Mouse (Mus musculus) erythroblast, adult 5-6 weeks (primary cell): ENCODE measurements around the gene Dnm2. TPM values are rescaled to one million over a fixed set of nuclear protein-coding genes. Genes with fewer than 3 reads are reported as not detected.
"Not testable (repeated sequence)": the region's sequence is repeated elsewhere in the genome, so short reads cannot be mapped to it uniquely, and the experiment has no call there.

Source experiments
- ATAC-seq: replicated peaks from 2 replicates; pipeline ENCODE4 v1.8.0; 2016; ENCODE audit warnings: moderate number of reproducible peaks, mild to moderate bottlenecking, moderate TSS enrichment, inconsistent platforms; ENCODE audit not compliant: poor library complexity, low FRiP score, severe bottlenecking
- total RNA-seq, 2 experiments: library from RNA; stranded (forward) in 1 of 2; stranded (reverse) in 1 of 2; fragments of 150-400 nt in 1 of 2; fragments of 200-764, 138-1000 nt in 1 of 2; gene quantifications; 2 replicates each; pipeline versions ENCODE4 v1.2.3 to v1.2.4; 2015 to 2017; ENCODE audit warnings: low replicate concordance in 2 of 2

The Dnm2 gene
- total RNA-seq, 2 experiments from 2014 or later = 40.5 to 100 TPM

DNA sequence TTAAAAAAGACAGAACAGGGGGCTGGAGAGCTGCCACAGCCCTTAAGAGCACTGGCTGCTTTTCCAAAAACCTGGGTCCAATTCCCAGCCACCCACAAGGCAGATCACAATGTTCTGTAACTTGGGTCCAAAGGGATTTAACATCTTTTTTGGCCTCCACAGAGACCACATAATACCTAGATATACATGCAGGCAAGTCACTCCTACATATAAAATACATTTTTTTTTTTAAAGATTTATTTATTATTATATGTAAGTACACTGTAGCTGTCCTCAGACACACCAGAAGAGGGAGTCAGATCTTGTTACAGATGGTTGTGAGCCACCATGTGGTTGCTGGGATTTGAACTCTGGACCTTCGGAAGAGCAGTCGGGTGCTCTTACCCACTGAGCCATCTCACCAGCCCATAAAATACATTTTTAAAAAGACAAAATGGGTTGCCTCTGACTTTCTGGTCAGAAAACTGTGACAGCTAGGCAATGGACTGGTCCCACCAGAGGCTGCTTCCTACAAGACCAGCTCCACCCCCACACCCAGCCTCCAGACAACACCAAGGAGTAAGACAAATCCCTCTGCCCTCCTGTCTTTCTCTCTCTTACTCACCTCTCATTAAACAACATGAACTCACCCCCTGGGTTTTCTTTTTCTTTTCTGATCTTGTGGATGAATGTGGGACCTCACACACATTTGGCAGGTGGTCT, 102.5 kb downstream of the Dnm2 start:
- ATAC-seq = no peak

DNA sequence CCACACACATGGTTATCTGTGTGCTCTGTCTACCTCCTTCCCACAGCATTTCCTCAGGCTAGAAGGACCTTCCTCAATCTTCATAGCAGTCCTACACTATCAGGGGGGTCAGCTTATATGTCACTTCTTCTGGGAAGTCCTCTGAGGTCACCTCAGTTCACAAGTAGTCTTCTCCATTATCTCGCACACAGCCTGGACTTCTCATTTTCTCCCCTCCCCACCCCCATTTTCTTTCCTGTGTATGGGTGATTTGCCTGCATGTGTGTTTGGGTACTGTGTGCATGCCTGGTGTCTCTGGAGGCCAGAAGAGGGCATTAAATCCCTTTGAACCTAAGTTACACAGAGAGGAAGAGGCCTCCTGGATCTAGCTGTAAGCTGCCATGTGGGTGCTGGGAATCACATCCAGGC, 103.2 kb downstream of the Dnm2 start:
- no peak for ATAC-seq

DNA sequence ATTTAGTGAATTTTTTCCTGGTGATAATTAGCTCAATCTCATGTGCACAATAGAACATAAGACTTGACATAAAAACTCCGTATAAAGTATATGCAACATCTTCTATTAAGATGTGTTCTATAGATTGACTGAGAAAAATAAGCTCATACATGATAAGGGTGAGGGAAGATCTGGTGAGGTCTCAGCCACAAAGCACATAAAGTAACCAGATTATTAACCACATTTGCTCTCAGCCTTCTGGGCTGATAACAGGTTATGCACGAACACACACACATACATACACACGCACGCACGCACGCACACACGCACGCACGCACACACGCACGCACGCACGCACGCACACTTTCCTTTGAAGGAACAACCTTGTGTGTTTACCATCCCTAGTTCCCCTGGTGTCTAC, 111.8 kb downstream of the Dnm2 start:
- no peak for ATAC-seq

DNA sequence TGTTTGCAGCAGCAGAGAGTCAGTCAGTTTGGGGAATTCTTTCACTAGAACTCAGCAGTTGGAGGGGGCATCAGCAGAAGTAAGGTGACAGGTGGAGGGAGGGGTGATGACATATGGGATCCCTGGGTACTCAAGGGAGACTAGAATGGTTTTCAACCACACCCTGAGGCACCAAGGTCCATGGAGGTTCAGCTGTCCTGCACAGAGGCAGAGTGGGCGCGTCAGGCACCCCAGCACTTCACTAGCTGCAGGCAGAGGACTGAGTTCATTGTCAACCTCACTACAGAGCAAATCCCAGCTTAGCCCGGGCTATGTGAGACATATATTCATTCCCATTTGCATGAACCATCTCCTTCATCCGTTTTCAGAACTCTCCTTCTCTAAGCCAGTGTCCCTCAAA, 112.3 kb downstream of the Dnm2 start:
- ATAC-seq = no peak

DNA sequence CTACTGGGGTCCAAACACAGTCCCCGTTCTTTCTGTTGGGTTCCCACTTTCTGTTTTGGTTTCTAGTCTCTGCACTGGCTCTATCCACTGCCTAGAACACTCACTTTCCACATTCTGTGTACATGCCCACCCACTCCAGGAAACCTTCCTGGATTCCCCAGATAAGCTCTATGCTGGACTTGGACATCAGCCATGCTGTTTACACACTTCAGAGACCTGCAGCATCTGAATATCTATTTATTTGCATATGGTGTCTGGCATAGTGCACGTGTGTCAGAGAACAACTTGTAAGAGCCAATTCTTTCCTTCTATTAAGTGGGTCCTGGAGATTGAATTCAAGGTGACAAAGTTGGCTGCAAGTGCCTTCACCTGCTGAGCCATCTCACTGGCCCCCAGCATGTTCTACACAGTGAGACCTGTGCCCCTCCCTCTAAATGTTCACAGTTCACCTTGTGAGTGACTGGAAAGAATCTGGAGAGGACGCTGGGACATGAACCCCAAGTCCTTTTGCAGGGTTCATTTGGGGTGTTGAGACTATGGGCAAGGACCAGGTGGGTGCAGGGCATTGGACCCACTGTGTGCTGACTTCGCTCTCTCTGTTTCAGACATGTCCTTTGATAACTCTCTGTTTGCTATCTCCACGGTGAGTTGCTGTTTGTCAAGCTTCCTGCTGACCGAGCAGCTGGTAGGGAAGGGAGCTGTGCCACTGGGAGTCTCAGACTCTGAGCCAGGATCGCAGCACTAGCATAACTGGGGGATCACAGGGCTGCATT, 115.5 kb downstream of the Dnm2 start:
- peak; percentile 45; the same call in 1 of the 2 replicates for ATAC-seq

DNA sequence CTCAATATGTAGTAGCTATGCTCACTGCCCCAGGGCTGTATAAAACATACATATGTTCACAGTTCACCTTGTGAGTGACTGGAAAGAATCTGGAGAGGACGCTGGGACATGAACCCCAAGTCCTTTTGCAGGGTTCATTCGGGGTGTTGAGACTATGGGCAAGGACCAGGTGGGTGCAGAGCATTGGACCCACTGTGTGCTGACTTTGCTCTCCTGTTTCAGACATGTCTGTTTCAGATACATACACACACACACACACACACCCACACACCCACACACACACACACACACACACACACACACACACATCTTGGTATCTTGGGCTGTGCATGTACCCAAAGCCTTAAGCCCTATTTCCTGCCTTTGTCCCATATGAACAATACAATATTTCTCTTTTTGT, 117.3 kb downstream of the Dnm2 start:
- not testable (repeated sequence) for ATAC-seq

DNA sequence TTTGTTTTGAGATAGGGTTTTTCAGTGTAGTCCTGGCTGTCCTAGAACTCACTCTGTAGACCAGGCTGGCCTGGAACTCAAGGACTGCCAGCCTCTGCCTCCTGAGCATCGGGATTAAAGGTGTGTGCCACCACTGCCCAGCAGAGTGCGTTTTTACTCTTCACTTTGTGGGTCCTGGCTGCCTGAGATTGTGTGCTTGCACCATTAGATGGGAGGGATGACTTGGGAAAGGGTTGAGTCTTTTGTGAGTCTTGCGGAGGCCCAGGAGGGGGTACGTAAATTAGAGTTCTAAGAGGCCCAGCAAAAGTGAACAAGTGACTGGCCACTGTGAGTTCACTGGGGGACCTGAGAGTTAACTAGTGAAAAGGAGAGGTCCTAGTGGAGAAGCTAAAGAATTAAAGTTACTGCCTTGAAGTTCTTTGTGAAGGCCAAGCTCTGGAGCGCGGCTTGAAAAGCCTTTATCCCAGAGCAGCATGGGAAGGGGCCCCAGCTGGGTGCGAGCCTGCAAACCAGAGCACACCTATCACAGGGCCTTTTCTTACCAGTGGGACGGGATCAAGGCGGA, 120.7 kb downstream of the Dnm2 start:
- ATAC-seq = no peak

DNA sequence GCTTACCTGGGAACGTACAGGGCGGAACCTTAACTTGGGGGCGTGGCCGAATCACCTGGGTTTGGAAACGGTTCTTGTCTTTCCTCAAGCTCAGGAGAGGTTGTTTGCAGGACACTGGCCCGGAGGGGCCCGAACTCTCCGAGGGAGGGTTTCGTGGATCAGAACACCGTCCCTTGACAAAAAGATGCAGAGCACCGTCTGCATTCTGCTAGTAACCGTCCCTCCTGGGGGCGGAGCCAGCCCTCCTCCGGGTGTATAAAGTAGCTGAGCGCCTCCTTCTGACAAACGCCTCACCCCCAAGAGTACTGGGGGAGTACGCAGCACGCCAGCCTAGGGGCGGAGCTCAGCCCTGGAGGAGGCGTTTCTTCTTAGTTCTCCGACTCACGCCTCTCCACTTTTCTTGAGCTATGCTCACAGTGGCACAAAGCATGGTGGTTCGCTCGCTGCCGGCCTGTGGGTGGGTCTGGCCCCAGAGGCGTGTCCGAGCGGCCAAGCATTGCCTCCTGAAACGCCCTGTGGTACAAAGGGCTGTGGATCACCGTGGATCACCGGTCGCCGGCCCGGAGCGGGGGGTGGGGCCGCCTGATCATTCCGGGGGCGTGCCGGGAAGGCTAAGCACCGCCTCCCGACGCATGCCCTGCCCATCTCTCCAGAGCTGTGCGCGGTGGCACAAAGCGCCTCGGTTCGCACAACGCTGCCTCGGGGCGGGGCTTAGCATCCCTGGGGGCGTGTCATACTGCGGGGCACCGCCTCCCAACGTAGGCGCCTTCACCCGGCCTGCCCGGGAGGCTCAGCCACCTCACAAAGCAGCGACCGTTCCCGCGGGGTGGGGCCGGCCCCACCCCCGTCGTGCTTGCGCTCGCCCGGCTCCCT, 121.4 kb downstream of the Dnm2 start:
- peak; percentile 84 for ATAC-seq

DNA sequence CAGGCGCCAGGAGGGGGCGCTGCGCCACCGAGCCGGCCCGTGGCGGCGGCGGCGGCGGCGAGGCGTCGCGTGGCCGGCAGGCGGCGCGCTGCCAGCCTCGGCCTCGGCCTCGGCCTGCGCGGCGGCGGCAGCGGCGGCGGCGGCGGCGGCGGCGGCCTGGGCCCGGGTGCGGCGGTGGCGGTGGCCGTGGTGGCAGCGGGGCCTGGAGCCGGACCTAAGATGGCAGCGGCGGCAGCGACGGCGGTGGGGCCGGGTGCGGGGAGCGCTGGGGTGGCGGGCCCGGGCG, 122.0 kb downstream of the Dnm2 start, which contains the start of gene Carm1:
TSS of gene Carm1 (plus strand) at position 106 of the 286 bp plus-strand sequence.
- no peak for ATAC-seq

DNA sequence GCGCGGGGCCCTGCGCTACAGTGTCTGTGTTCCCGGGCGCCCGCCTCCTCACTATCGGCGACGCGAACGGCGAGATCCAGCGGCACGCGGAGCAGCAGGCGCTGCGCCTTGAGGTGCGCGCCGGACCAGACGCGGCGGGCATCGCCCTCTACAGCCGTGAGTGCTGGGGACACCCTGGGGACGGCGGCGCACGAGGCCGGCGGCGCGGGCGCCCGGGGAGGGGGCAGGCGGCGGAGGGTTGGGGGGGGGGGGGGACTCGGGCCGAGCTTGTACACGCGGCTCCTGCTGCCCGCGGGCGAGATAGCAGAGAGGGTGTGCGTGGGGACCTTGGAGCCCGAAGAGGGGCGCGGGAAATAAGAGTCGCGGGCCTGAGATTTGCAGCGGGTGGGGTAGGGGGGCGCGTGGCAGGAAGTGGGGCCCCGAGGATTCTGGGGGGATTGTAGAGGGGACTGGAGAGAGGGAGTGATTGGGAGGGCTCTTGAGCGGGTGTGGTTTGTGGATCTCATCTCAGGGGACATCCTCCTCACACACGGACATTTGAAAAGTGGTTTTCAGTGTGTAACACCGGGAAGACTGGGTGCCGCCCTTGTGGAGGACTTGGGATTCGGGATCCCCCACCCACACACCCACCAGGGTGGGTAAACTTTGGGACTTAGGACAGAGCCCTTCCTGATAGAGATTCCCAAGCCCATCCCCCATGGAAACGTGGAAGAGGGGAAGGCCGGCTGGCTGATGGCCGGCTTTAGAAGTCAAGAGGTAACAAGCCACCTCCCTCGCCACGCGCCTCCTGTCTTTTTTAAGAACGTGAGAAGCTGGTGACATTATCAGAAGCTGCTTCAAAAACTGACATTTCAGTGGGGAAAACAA, 122.6 kb downstream of the Dnm2 start:
- peak; percentile 29 for ATAC-seq

DNA sequence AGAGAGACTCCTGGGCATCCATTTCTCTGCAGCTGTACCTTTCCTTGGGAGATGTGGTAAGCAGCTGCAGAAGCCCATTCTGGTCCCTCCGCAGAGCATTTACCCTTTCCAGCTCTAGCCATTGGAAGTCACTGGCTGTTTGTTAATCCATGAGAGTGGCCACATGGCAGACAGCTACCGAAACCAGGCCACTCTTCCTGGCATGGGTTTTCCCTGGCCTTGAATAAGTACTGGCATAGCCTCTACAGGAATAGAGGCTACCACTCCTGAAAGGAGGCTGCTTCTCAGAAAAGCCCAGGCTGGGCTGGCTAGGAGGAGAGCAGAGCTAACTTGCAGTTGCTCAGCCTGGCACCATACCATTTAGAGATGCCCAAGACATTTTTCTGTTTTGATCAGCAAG, 126.3 kb downstream of the Dnm2 start:
- no peak for ATAC-seq

DNA sequence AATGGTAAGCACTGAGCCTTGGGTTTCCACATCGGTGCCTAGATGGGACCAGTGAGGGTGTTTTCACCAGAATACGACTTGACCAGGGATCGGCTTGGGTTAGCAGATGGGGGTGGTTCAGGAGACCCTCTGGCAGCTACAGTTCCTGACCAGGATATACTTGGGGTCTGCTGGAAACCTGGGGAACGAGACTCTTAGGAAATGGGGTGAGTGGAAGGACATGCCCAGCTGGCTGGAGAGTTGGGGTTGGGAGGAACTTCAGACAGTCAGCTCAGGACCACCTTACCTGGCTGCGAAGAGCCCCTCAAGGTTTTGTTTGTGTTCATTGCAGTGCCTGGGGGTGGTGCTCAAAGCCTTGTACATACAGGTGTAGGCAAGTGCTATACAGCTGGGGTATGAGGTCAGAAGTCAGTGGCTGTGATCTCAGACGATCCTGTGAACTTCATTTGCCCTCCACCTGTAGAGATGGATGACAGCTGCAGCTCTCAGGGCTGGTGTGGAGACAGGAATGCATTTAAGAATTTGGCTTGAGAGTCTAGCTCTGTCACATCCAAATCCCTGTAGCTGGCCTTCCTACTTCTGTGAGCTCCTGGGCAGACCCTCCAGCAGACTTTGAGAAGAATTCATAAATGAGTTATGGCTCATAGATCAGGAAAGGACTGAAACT, 129.0 kb downstream of the Dnm2 start:
- no peak for ATAC-seq

DNA sequence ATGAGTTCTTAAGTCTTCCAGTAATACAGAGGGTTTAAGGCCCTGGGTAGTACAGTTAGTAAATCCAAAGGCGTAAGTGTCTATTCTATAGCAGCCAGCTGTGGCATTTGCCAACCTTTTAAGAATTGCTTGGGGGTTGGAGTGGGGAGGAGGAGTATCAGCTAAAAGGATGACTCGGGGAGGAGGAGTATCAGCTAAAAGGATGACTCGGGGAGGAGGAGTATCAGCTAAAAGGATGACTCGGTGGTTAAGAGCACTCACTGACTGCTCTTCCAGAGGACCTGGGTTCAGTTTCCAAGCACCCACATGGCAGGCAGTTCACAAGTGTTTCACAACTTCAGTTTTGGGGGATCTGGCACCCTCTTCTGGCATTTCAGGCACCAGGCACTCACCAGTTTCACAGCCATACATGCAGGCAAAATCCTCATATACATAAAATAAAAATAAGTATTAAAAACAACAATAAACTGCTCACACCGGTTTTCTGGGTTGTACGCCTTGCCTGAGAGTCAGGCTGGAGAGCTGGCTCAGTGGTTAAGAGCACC, 130.6 kb downstream of the Dnm2 start:
- peak; percentile 79 for ATAC-seq

DNA sequence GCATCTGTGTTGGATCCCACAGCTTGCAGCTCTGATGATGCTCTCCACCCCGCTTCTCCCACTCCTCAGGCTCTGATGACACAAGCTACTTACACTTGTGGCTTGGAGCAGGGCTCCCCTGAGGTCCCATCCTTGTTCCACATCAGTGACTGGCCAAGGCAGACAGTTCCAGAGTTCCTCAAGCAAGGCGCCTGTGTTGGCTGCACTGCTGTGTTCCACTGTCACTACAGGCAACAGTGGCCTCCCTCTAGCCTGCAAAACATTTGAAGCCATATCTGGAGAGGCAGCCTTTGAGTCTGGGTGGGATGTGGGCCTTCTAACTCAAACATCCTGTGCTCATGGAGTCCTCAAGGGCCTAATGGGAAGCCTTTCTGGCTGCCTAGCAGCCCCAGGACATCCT, 132.3 kb downstream of the Dnm2 start:
- ATAC-seq = no peak

Other genes starting within 250 kb of the Dnm2 start
- 4.6 and 6.9 TPM in 2 replicates for gene Keap1, start 185.5 kb upstream of the Dnm2 start, total RNA-seq (2015; ENCODE audit: low replicate concordance)
- gene Keap1, start 185.5 kb upstream of the Dnm2 start, total RNA-seq (2017; ENCODE audit: low replicate concordance) = 6.8 and 8.9 TPM in 2 replicates
- gene S1pr5, start 176.5 kb upstream of the Dnm2 start, total RNA-seq (2015; ENCODE audit: low replicate concordance) = 1.7 TPM in 1 of 2 replicates, not detected in the other
- gene S1pr5, start 176.5 kb upstream of the Dnm2 start, total RNA-seq (2017; ENCODE audit: low replicate concordance) = 1.1 and 3.2 TPM in 2 replicates
- gene Atg4d, start 159.6 kb upstream of the Dnm2 start, total RNA-seq (2015; ENCODE audit: low replicate concordance) = 11.9 TPM in 2 replicates
- 31.9 and 59.8 TPM in 2 replicates for gene Atg4d, start 159.6 kb upstream of the Dnm2 start, total RNA-seq (2017; ENCODE audit: low replicate concordance)
- 14.0 and 26.7 TPM in 2 replicates for gene Kri1, start 136.9 kb upstream of the Dnm2 start, total RNA-seq (2015; ENCODE audit: low replicate concordance)
- gene Kri1, start 136.9 kb upstream of the Dnm2 start, total RNA-seq (2017; ENCODE audit: low replicate concordance) = 16.7 and 22.3 TPM in 2 replicates
- gene Cdkn2d, start 133.5 kb upstream of the Dnm2 start, total RNA-seq (2015; ENCODE audit: low replicate concordance) = 29.4 and 40.1 TPM in 2 replicates
- 15.9 and 25.5 TPM in 2 replicates for gene Cdkn2d, start 133.5 kb upstream of the Dnm2 start, total RNA-seq (2017; ENCODE audit: low replicate concordance)
- 0.58 TPM in 1 of 2 replicates, not detected in the other for gene Ap1m2, start 112.6 kb upstream of the Dnm2 start, total RNA-seq (2015; ENCODE audit: low replicate concordance)
- gene Ap1m2, start 112.6 kb upstream of the Dnm2 start, total RNA-seq (2017; ENCODE audit: low replicate concordance) = not detected in 2 replicates
- gene Slc44a2, start 104.2 kb upstream of the Dnm2 start, total RNA-seq (2015; ENCODE audit: low replicate concordance) = 10.6 and 17.1 TPM in 2 replicates
- 11.7 and 14.5 TPM in 2 replicates for gene Slc44a2, start 104.2 kb upstream of the Dnm2 start, total RNA-seq (2017; ENCODE audit: low replicate concordance)
- 12.5 and 15.2 TPM in 2 replicates for gene Ilf3, start 57.0 kb upstream of the Dnm2 start, total RNA-seq (2015; ENCODE audit: low replicate concordance)
- gene Ilf3, start 57.0 kb upstream of the Dnm2 start, total RNA-seq (2017; ENCODE audit: low replicate concordance) = 14.2 and 16.5 TPM in 2 replicates
- gene Qtrt1, start 13.1 kb upstream of the Dnm2 start, total RNA-seq (2015; ENCODE audit: low replicate concordance) = 1.7 and 8.8 TPM in 2 replicates
- gene Qtrt1, start 13.1 kb upstream of the Dnm2 start, total RNA-seq (2017; ENCODE audit: low replicate concordance) = 1.4 and 5.1 TPM in 2 replicates
- 2.1 and 3.6 TPM in 2 replicates for gene Tmed1, start 85.3 kb downstream of the Dnm2 start, total RNA-seq (2015; ENCODE audit: low replicate concordance)
- gene Tmed1, start 85.3 kb downstream of the Dnm2 start, total RNA-seq (2017; ENCODE audit: low replicate concordance) = 0.85 and 5.9 TPM in 2 replicates
- 37.3 and 39.5 TPM in 2 replicates for gene AB124611, start 101.3 kb downstream of the Dnm2 start, total RNA-seq (2015; ENCODE audit: low replicate concordance)
- gene AB124611, start 101.3 kb downstream of the Dnm2 start, total RNA-seq (2017; ENCODE audit: low replicate concordance) = 39.3 and 42.3 TPM in 2 replicates
- 35.7 and 90.5 TPM in 2 replicates for gene Carm1, start 122.0 kb downstream of the Dnm2 start, total RNA-seq (2015; ENCODE audit: low replicate concordance)
- gene Carm1, start 122.0 kb downstream of the Dnm2 start, total RNA-seq (2017; ENCODE audit: low replicate concordance) = 51.5 and 54.9 TPM in 2 replicates
- gene Timm29, start 167.8 kb downstream of the Dnm2 start, total RNA-seq (2015; ENCODE audit: low replicate concordance) = 11.1 and 16.7 TPM in 2 replicates
- 16.2 and 17.0 TPM in 2 replicates for gene Timm29, start 167.8 kb downstream of the Dnm2 start, total RNA-seq (2017; ENCODE audit: low replicate concordance)
- gene Yipf2, start 167.9 kb downstream of the Dnm2 start, total RNA-seq (2015; ENCODE audit: low replicate concordance) = 1.3 and 2.3 TPM in 2 replicates
- 2.6 and 5.7 TPM in 2 replicates for gene Yipf2, start 167.9 kb downstream of the Dnm2 start, total RNA-seq (2017; ENCODE audit: low replicate concordance)
- 18.4 and 19.6 TPM in 2 replicates for gene Smarca4, start 191.3 kb downstream of the Dnm2 start, total RNA-seq (2015; ENCODE audit: low replicate concordance)
- gene Smarca4, start 191.3 kb downstream of the Dnm2 start, total RNA-seq (2017; ENCODE audit: low replicate concordance) = 25.8 and 33.6 TPM in 2 replicates